Mouse (Mus musculus) myocyte (in vitro differentiated cells): ENCODE data around the gene Pfkfb1. TPM values are rescaled to one million over a fixed set of nuclear protein-coding genes. Genes with fewer than 3 reads are reported as not detected.

Experiments used
- H3K27me3 ChIP-seq: one replicate; pipeline ENCODE4 v1.6.1; 2011; ENCODE audit not compliant: control insufficient read depth, insufficient read depth, insufficient read length
- H3K36me3 ChIP-seq: one replicate; pipeline ENCODE4 v1.6.1; 2011; ENCODE audit not compliant: control insufficient read depth, insufficient read depth
- H3K4me2 ChIP-seq: one replicate; pipeline ENCODE4 v1.6.1; 2011; ENCODE audit warnings: low read depth, control low read depth
- H3K4me3 ChIP-seq: one replicate; pipeline ENCODE4 v1.5.1; 2011; ENCODE audit warnings: mild to moderate bottlenecking, control low read depth, moderate library complexity
- H3K79me2 ChIP-seq: one replicate; pipeline ENCODE4 v1.6.1; 2011; ENCODE audit not compliant: control insufficient read depth, insufficient read depth
- H3ac ChIP-seq: one replicate; pipeline ENCODE4 v1.6.1; 2011; ENCODE audit not compliant: control insufficient read depth, insufficient read length
- CEBPB ChIP-seq: IDR thresholded peaks from 2 replicates; pipeline ENCODE4 v1.6.1; 2011; ENCODE audit warnings: mild to moderate bottlenecking, moderate library complexity; ENCODE audit not compliant: poor library complexity, insufficient read depth, severe bottlenecking
- E2F4 ChIP-seq: IDR thresholded peaks from one replicate; pipeline ENCODE4 v1.6.1; 2011; ENCODE audit warnings: mild to moderate bottlenecking, control low read depth, moderate library complexity; ENCODE audit not compliant: insufficient read depth
- MAX ChIP-seq: IDR thresholded peaks from one replicate; pipeline ENCODE4 v1.6.1; 2011; ENCODE audit warnings: low read depth, mild to moderate bottlenecking, control low read depth
- MYOD1 ChIP-seq, 3 experiments: IDR thresholded peaks; one replicate each; pipeline ENCODE4 v1.6.1; 2011; ENCODE audit warnings: control low read depth in 2 of 3, low read depth in 2 of 3, mild to moderate bottlenecking in 2 of 3, moderate library complexity in 1 of 3; ENCODE audit not compliant: insufficient read length in 2 of 3, control insufficient read depth in 1 of 3
- MYOG ChIP-seq, 3 experiments: IDR thresholded peaks; one replicate each; pipeline ENCODE4 v1.6.1; 2011; ENCODE audit warnings: control low read depth in 2 of 3, low read depth in 2 of 3, mild to moderate bottlenecking in 2 of 3; ENCODE audit not compliant: insufficient read length in 2 of 3, control insufficient read depth in 1 of 3, insufficient read depth in 1 of 3
- POLR2A ChIP-seq: IDR thresholded peaks from one replicate; pipeline ENCODE4 v1.6.1; 2011; ENCODE audit warnings: low read depth, mild to moderate bottlenecking, control low read depth, moderate library complexity; ENCODE audit not compliant: insufficient read length
- POLR2AphosphoS2 ChIP-seq: IDR thresholded peaks from one replicate; pipeline ENCODE4 v1.6.1; 2011; ENCODE audit warnings: low read depth, control low read depth; ENCODE audit not compliant: insufficient read length
- REST ChIP-seq: IDR thresholded peaks from one replicate; pipeline ENCODE4 v1.6.1; 2011; ENCODE audit warnings: mild to moderate bottlenecking, control low read depth, moderate library complexity; ENCODE audit not compliant: insufficient read depth, insufficient read length
- SRF ChIP-seq: IDR thresholded peaks from one replicate; pipeline ENCODE4 v1.6.1; 2011; ENCODE audit warnings: low read depth; ENCODE audit not compliant: control insufficient read depth, insufficient read length
- TCF12 ChIP-seq: IDR thresholded peaks from one replicate; pipeline ENCODE4 v1.6.1; 2011; ENCODE audit warnings: mild to moderate bottlenecking, control low read depth; ENCODE audit not compliant: poor library complexity, insufficient read depth, severe bottlenecking
- TCF3 ChIP-seq: IDR thresholded peaks from one replicate; pipeline ENCODE4 v1.6.1; 2011; ENCODE audit warnings: low read depth, control low read depth; ENCODE audit not compliant: insufficient read length
- USF1 ChIP-seq: IDR thresholded peaks from one replicate; pipeline ENCODE4 v1.6.1; 2011; ENCODE audit warnings: low read depth, mild to moderate bottlenecking, control low read depth, moderate library complexity
- polyA plus RNA-seq: library from polyadenylated mRNA; unstranded; fragments of >200 nt; fragmentation: generic; extraction: Trizol; gene quantifications from one replicate; pipeline ENCODE4 v1.2.1, GENCODE M21; 2012; ENCODE audit warnings: missing spikeins

Pfkfb1 gene
- polyA plus RNA-seq, 1 experiment = 0.91 TPM

DNA sequence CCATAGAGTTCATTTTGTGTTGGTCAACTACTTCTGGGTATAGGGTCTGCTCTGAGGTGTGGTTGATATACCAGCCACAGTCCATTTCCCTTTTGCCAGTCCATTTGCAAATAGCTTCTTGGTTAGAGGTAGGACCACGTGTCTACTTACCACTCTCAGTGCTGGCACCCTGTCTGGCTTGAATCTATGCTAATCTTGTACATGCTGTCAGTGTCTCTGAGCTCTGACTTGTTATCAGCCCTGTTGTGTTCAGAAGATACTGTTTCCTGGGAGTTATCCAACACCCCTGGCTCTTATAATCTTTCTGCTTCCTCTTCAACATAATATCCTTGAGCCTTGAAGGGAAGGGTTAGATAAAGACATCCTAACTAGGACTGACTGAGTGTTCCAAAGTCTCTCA is 48.4 kb downstream of the Pfkfb1 start:
- Histone ChIP-seq H3ac (no peak overlapping the region), H3K4me3 (no peak overlapping the region)
- TF ChIP-seq REST (no peak), TCF12 (no peak), CEBPB (no peak)

DNA sequence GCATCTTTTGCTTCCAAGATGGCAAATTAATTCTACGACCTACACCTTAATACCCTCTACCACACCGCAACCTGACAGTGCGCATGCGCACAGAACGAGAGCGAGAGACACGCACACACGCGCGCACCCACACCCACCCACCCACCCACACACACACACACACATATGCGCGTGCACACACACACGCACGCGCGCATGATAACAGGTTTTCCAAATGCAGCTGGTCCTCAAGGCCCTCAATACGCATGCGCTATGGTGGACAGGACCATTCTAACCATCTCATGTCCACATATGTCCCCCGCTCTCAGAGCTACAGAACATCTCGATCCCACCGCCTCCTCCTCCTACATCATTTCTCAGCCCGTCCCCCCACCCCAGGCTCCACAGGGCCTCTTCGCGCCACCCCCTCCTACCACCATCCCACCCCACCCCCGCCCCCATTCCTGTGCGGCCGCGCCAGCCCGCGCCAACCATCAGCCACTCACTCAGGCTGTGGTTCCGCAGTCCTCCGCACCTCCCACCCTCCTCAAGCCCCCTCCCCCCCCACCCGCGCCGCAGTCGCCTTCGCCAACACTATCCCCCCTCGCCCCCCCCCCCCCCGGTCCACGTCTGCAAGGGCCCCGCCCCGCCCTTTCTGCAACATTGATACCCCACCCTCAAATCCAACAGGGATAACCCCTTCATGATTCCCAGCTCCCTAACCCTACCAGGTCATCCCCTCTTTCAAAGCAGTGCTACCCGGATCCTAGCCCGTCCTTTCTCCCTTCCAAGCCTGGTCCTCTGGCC is 68.3 kb downstream of the Pfkfb1 start:
- no peak overlapping the region for H3K4me2 ChIP-seq
- H3K36me3 ChIP-seq = no peaks in the 10 kb centered on the region
- H3K27me3 ChIP-seq = peaks cover 7% of the 10 kb centered on the region
- no peaks in the 10 kb centered on the region for H3K79me2 ChIP-seq
- TF ChIP-seq MAX (no peak), POLR2A (no peak), TCF12 (no peak), MYOD1 (IDR thresholded peaks at IDR 0.05; ENCODE audit: control insufficient read depth in 1 of 3, insufficient read length in 2 of 3, low read depth in 2 of 3) (no peak), CEBPB (no peak), SRF (no peak), TCF3 (no peak), REST (no peak), POLR2AphosphoS2 (no peak), USF1 (no peak), E2F4 (no peak), MYOG (IDR thresholded peaks at IDR 0.05; ENCODE audit: control insufficient read depth in 1 of 3, insufficient read depth in 1 of 3, insufficient read length in 2 of 3, low read depth in 2 of 3) (no peak)
- H3K4me3 ChIP-seq = no peak overlapping the region
- H3ac ChIP-seq = no peak overlapping the region

More for the DNA sequence above, 48.4 kb downstream of the Pfkfb1 start:
- H3K4me2 ChIP-seq = no peak overlapping the region
- H3K27me3 ChIP-seq = no peaks in the 10 kb centered on the region
- H3K79me2 ChIP-seq = no peaks in the 10 kb centered on the region
- H3K36me3 ChIP-seq = no peaks in the 10 kb centered on the region

DNA sequence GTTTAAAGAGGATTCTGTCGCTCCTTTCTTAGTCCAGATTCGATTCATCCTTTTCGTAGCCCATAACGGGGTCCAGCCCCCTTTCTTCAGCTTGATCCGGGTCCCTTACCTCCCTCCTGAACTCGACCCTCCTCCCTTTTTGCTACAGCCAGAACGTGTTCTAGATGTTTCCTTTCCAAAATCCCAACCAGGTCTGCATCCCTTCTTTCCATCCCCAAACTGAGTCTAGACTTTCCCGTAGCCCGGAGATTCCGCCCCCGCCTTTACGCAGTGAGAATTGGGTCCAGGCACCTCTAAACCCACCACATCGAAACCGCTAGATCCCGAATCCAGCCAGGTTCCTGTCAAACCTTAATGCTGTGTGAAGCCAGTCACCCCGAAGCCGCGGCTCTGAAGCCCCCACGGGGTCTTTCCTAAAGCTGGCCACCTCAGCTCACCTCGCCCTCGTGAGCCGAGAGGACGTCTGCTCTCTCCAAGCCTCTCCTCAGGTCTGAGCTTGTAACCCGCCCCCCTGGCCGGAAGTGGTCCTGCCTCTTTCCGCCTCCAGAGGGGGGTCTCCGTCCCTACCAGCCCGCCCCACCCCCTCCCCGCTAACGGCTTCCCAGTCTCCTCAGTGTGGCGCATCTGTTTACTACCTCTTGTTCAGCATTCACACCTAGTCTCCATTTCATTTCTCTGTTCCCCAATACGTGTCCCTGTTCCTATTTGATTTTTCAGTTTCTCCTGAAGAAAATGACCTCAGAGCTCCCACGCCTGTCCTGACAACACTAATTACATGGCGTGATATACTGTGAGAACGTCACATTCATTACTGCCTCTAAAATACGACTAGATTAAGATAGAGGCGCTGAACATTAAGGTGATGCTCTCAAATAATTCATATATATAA is 69.1 kb downstream of the Pfkfb1 start, which contains the start of gene Tro:
TSS of gene Tro (minus strand) at position 676 of the 889 bp plus-strand sequence.
- Histone ChIP-seq H3K4me3 (no peak within 1 kb of the TSS), H3K27me3 (peaks cover 7% of the 10 kb centered on the region)
- TF ChIP-seq POLR2AphosphoS2 = no peak
- TF ChIP-seq SRF = no peak
- no peak for TF ChIP-seq USF1
- no peak for TF ChIP-seq MAX
- no peak for TF ChIP-seq TCF12
- TF ChIP-seq TCF3 = no peak
- no peak for TF ChIP-seq REST
- TF ChIP-seq MYOG (IDR thresholded peaks at IDR 0.05; ENCODE audit: control insufficient read depth in 1 of 3, insufficient read depth in 1 of 3, insufficient read length in 2 of 3, low read depth in 2 of 3) = no peak
- TF ChIP-seq POLR2A = no peak
- TF ChIP-seq E2F4 = no peak
- no peak for TF ChIP-seq MYOD1 (IDR thresholded peaks at IDR 0.05; ENCODE audit: control insufficient read depth in 1 of 3, insufficient read length in 2 of 3, low read depth in 2 of 3)
- no peak for TF ChIP-seq CEBPB

DNA sequence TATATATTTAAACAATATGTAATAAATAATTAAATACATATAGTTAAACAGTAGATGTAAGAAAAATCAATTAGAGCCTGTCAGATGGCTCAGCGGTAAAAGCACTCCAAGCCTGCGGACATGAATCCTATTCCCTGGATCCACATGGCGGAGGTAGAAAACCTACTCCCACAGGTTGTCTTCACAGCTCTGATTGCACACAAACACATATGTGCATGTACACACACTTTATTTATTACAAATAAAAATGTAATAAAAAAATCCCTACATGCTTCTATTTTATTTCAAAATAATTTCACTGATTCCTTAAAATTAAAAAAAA is 69.7 kb downstream of the Pfkfb1 start:
- TF ChIP-seq E2F4 = no peak
- no peak for TF ChIP-seq REST
- no peak for TF ChIP-seq CEBPB
- no peak for TF ChIP-seq MYOG (IDR thresholded peaks at IDR 0.05; ENCODE audit: control insufficient read depth in 1 of 3, insufficient read depth in 1 of 3, insufficient read length in 2 of 3, low read depth in 2 of 3)
- no peak for TF ChIP-seq TCF3
- TF ChIP-seq USF1 = no peak
- TF ChIP-seq POLR2A = no peak
- no peak for TF ChIP-seq MYOD1 (IDR thresholded peaks at IDR 0.05; ENCODE audit: control insufficient read depth in 1 of 3, insufficient read length in 2 of 3, low read depth in 2 of 3)
- TF ChIP-seq MAX = no peak
- TF ChIP-seq TCF12 = no peak
- no peak for TF ChIP-seq SRF
- no peak for TF ChIP-seq POLR2AphosphoS2
- peaks cover 7% of the 10 kb centered on the region for H3K27me3 ChIP-seq
- H3ac ChIP-seq = no peak overlapping the region
- H3K79me2 ChIP-seq = no peaks in the 10 kb centered on the region
- H3K36me3 ChIP-seq = no peaks in the 10 kb centered on the region
- H3K4me2 ChIP-seq = no peak overlapping the region
- no peak overlapping the region for H3K4me3 ChIP-seq

More for the DNA sequence above, 69.1 kb downstream of the Pfkfb1 start, which contains the start of gene Tro:
- Histone ChIP-seq H3K36me3 (no peaks in the 10 kb centered on the region), H3K4me2 (no peak within 1 kb of the TSS), H3ac (no peak within 1 kb of the TSS), H3K79me2 (no peaks in the 10 kb centered on the region)
